Mouse (Mus musculus) c-Kit-positive CD71-positive TER-119-negative erythroid progenitor cells, embryonic 14.5 days (primary cell): Measurements from ENCODE around the gene Isca1.
"Not testable (repeated sequence)": the region's sequence is repeated elsewhere in the genome, so short reads cannot be mapped to it uniquely, and the experiment has no call there.

Experiments
- DNase-seq: peaks from one replicate; pipeline ENCODE4 v3.0.0-alpha.2; 2013; ENCODE audit warnings: low read depth

The Isca1 gene

GRCm38 (mm10) chr13:59746711-59747110 is 22.9 kb downstream of the Isca1 start, which contains the start of gene 1700014D04Rik:
TSS of gene 1700014D04Rik (minus strand) at chr13:59746752.
- DNase-seq = no peak

- DNase-seq = no peak
Observed at GRCm38 (mm10) chr13:59746164-59746563, 23.4 kb downstream of the Isca1 start.

- DNase-seq = no peak
Observed at GRCm38 (mm10) chr13:59745462-59745861, 24.1 kb downstream of the Isca1 start.

- no peak for DNase-seq
Observed at GRCm38 (mm10) chr13:59741697-59742096, 27.9 kb downstream of the Isca1 start.

GRCm38 (mm10) chr13:59741096-59741495 is 28.5 kb downstream of the Isca1 start:
- DNase-seq = no peak

GRCm38 (mm10) chr13:59739397-59739796 is 30.2 kb downstream of the Isca1 start:
- peak; percentile 66 for DNase-seq

- peak; percentile 61 for DNase-seq
Observed at GRCm38 (mm10) chr13:59738455-59738854, 31.2 kb downstream of the Isca1 start.

GRCm38 (mm10) chr13:59735190-59735589 is 34.4 kb downstream of the Isca1 start:
- DNase-seq = peak; percentile 44

GRCm38 (mm10) chr13:59734347-59734746 is 35.3 kb downstream of the Isca1 start:
- DNase-seq = not testable (repeated sequence)

GRCm38 (mm10) chr13:59733936-59734335 is 35.7 kb downstream of the Isca1 start:
- no peak for DNase-seq

- DNase-seq = no peak
Observed at GRCm38 (mm10) chr13:59731652-59732051, 38.0 kb downstream of the Isca1 start, which contains the start of gene Spata31d1d. TSS of gene Spata31d1d (minus strand) at chr13:59731752.

- DNase-seq = peak; percentile 78
Observed at GRCm38 (mm10) chr13:59728378-59729093, 41.1 kb downstream of the Isca1 start.

GRCm38 (mm10) chr13:59726139-59726867 is 43.3 kb downstream of the Isca1 start:
- DNase-seq = no peak

- not testable (repeated sequence) for DNase-seq
Observed at GRCm38 (mm10) chr13:59722089-59722488, 47.5 kb downstream of the Isca1 start.

GRCm38 (mm10) chr13:59719475-59719874 is 50.1 kb downstream of the Isca1 start:
- DNase-seq = no peak

GRCm38 (mm10) chr13:59718857-59719440 is 50.7 kb downstream of the Isca1 start:
- DNase-seq = not testable (repeated sequence)

GRCm38 (mm10) chr13:59713710-59714109 is 55.9 kb downstream of the Isca1 start:
- DNase-seq = no peak

GRCm38 (mm10) chr13:59711984-59712383 is 57.6 kb downstream of the Isca1 start, which contains the start of gene Spata31d1b:
TSS of gene Spata31d1b (plus strand) at chr13:59712284.
- DNase-seq = not testable (repeated sequence)

GRCm38 (mm10) chr13:59710230-59710629 is 59.4 kb downstream of the Isca1 start, which contains the start of gene Spata31d1a:
TSS of gene Spata31d1a (minus strand) at chr13:59710330.
- DNase-seq = no peak
